Mouse (Mus musculus): ENCODE measurements around the gene Samd11.

Samd11 gene

DNA sequence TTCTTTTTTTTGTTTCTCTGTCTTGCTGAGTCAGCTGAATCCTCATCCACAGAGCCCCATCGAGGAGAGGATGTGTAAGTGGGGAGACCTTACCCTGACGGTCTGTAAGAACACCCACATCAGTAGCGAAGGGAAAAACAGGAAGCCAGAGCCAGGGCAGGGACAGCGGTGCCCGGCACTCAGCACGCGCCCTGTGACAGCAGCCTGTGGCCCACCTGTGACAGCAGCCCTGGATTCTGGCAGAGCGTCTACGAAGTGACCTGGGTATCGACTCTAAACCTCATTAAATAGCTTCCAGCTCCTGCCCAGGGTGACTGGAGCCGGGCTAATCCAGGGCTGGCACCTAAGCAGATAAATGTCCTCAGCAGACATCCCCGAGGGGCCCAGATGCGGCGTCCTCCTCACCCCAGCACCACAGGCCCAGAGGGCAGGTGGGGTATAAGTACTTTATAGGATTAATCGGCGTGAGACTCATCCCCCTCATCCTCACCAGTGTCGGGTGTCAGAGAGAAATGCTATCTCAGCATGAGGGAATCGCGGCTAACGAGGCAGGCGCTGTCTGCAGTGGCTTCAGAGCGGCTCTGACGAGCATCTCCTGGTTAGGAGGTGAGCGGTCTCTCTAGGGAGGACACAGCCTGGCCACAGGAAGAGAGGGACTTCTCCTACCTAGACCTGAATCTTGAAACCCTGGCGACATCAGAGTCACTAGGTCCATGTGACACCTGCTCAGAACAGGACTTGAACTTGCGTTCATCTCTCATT is at the start of gene Samd11:
TSS of gene Samd11 (minus strand) at position 580 of the 762 bp plus-strand sequence.
- no peak for DNase-seq

DNA sequence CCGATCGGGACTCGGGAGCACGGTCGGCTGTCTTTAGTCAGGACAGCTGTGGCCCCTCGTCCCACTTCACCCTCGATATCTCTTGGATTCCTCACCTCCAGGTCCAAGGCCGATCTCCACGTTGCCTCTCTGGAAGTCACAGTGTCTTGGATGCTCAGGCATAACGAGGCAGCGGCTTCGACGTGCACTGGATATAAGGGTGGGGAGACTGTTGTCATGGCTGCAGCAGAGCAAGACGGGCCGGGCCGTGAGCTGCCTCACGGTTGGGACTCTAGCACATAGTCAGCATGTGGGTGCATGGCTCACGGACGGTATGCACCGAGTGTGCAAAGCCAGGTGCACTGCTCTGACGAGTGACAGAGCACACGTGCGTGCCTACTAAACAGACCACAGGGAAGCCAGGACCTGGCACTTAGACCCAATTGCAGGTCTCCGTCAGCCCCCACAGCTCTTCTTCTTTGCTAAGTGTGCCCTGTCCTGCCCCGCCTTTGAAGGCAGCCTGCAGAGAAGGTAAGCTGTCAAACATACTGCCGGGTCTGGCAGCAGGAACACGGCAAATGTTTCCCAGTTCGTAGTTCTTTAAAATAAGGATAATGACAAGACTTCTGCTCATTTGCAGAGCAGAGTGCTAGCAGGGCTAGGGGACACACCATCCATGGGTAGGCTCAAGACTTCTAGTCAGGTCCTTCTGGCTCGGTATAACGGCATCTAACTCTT is 938 bp downstream of the Samd11 start:
- DNase-seq, result no peak

DNA sequence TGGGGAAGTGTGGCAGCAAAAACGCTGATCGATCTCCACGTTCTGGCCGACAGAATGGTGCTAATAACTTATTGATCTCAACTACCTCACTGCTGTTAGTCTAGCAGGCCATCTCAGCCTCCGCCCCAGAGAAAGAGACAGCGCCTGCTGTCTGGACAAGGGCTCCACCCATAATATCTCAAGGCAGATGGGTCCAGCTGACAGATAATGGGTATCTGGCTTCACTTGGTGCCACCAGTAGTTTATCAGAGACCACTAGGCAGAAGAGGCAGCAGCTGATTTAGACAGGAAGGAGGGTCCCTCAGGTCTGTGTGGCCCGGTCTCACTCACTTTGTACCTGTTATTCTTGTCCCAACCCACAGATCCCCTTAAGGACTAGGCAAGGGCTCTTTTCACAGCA is 2.4 kb downstream of the Samd11 start:
- DNase-seq, result no peak

DNA sequence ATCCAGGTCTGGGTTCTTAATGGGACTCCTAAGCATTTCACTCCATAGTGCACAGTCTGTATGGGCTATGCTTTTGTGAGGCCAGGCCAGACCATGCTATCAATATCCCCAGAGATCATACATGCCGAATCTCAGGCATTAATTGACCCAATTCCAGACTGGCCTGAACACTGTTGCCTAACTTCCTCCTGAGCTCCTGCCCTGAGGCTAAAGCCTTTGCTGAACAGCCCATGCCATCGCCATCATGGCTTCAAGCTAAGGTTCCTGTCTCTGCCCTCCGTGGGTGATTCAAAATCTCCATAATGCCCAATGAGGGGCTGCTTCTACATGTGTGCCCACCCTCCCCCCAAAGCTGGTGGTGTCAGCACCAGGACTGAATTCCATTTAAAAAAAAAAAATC is 2.8 kb downstream of the Samd11 start:
- DNase-seq, result no peak

GRCm38 (mm10) chr4:156252140-156252539 is 3.3 kb downstream of the Samd11 start:
- no peak for DNase-seq

- DNase-seq, result no peak
These were observed 4.4 kb downstream of the Samd11 start for GRCm38 (mm10) chr4:156251081-156251480.

- no peak for DNase-seq
These were observed 5.9 kb downstream of the Samd11 start for GRCm38 (mm10) chr4:156249567-156249966.

- no peak for DNase-seq
These were observed 18.6 kb downstream of the Samd11 start for GRCm38 (mm10) chr4:156236651-156237447.

DNA sequence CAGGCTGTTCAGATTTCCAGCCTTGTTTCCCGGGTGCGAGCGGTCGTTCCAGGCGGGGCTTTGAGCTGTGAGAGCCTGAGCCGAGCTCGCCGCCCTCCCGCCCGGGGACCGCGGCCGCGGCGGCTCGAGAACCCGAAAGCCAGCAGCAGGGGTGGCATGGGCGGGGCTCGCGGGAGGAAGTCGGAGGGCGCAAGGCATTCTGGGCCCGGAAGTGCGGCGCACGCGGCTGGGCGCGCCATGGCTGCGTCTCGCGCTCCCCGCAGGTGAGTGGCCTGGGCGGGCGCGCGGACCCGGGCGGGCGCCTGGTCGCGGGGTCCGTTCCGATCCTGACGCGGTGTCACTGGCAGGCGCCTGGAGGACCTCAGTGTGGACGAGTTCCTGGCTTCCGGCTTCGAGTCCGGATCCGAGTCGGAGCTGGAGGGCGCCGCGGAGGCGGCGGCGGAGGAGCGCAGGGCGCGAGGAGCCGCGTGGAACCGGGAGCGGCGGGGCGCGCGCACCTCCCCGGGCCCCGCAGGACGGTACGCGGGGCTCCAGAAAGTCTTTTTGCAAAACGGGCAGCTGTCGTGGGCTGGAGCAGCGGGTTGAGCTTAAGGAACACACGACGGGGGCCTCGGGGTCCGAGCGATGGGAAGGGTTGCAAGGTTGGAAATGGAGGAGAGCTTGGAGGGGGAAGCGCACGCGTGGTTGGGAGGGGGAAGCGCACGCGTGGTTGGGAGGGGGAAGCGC is 19.5 kb downstream of the Samd11 start, which contains the start of gene Noc2l:
TSS of gene Noc2l (plus strand) at position 203 of the 726 bp plus-strand sequence.
- DNase-seq, result peak; percentile 77 to 81

GRCm38 (mm10) chr4:156235360-156235770 is 20.1 kb downstream of the Samd11 start:
- no peak for DNase-seq

DNA sequence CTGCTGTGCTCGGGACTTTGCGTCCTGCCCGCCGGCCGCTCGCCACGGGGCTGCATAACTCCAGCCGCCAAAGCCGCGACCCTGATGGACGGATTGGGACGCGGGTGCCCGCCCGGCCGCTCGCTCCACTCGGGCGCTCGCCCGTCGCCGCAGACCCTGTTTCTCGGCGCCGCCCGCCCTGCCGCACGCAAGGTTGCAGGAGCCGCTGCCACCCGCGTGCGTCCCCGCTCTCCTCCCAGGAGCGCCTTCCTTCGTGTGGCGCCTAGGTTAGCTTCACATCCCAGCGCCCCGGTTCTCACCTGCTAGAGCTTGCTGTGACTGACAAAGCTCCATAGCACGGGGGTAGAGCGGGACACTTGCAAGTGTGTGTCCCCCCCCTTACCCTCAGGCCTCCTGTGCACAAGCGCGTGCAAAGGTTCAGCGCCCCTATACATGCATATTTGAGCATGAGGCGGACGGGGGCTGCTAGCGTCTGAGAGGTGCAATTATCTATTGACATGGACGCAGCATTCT is 20.7 kb downstream of the Samd11 start, which contains the start of gene Plekhn1:
TSS of gene Plekhn1 (minus strand) at position 157 of the 513 bp plus-strand sequence.
- peak; percentile 54 to 60 for DNase-seq

DNA sequence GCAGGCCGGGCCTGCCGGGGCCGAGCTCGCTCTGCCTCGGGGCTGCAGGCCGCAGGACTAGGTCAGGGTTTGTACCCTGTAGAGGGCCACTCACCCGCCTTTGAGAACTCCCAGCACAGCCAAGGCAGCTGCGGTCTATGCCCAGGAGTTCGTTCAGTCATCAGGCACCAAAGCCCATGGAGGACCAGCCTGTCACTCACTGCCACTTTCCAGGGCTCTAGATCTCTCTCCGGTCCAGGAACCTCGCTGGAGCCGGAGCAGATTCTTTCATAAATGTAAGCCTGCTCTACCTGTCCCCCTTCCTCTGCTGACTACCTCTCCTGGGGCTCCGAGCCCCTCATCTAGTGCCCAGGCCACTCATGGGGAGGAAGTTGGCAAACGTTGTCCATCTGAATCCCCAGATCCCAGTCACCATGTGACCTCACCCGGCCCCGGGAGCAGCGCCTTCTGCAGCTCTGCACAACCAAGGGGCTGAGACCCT is 21.4 kb downstream of the Samd11 start:
- peak in 1 of 2 experiments; percentile 20 for DNase-seq

DNA sequence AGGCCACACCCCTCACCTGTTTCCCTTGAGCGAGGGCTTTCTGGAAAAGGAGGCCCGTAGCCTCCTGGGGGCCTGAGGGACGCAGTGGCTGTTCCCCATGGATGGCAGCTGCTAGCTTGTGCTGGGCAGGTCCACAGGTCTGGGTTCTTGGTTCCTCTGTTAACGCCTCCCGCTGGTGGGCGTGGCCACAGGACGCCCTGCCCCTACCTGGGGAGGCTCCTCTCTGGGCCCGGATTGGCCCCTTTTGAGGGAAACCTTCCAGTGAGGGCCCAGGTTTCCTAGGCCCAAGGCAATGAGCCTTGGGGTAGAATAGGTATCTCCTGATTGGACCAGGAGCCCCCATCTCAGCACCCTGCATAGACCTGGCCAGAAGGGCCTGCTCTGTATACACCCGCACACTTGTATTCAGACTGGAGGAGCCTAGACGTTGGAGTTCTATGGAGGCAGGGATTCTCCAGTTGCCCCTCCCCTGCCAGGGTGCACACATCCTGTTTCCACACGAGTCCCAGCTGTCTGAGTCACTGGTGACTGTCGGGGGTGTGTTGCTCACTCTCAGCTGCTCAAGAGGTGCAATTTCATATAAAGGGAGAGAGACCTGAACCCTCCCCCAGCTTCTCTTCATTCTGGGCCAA is 26.9 kb downstream of the Samd11 start:
- no peak for DNase-seq

DNA sequence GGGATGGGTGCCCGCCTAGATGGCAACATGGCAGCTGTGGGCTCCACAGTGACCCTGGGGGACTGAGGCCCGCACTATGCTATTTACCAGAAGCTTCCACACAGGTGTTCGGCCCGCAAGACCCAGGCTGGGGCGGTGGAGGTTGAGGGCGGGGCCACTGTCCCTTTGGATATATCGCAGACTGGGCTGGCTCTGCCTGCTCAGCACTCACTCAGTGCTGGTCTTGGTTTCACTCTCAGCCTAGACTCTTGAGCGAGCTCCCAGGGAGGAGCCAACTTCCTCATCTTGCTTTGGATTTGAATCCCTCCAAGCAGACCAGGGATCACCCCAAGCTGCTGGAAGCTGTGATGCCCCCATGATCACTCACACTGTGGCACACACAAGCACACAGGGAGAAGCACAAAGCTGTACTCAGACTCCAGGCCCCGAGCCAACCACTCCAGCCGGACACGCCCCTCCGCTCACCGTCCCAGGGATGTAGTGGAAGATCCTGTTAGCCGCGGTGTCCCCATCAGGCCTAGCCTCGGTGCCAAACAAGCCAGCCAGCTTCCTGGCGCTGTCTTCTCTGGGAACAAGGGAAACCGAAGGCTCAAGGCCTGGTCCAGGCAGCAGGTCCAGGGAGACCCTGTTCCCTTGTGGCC is 27.6 kb downstream of the Samd11 start:
- no peak for DNase-seq

GRCm38 (mm10) chr4:156224276-156224675 is 31.2 kb downstream of the Samd11 start:
- no peak for DNase-seq

GRCm38 (mm10) chr4:156219936-156220335 is 35.5 kb downstream of the Samd11 start:
- no peak for DNase-seq

DNA sequence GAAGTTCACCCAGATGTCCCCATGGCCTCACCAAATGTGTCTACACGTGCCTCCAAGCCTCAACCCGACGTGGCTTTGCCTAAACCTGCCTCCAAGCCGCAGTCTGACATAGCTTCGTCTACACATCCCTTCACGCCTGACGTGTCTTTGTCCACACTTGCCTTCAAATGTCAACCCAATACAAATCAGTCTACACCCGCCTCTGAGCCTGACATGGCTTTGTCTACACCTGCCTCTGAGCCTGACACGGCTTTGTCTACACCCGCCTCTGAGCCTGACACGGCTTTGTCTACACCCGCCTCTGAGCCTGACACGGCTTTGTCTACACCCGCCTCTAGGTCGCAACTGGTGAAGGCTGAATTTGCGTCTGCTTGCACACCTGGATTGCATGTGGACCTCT is 37.6 kb downstream of the Samd11 start:
- no peak for DNase-seq

DNA sequence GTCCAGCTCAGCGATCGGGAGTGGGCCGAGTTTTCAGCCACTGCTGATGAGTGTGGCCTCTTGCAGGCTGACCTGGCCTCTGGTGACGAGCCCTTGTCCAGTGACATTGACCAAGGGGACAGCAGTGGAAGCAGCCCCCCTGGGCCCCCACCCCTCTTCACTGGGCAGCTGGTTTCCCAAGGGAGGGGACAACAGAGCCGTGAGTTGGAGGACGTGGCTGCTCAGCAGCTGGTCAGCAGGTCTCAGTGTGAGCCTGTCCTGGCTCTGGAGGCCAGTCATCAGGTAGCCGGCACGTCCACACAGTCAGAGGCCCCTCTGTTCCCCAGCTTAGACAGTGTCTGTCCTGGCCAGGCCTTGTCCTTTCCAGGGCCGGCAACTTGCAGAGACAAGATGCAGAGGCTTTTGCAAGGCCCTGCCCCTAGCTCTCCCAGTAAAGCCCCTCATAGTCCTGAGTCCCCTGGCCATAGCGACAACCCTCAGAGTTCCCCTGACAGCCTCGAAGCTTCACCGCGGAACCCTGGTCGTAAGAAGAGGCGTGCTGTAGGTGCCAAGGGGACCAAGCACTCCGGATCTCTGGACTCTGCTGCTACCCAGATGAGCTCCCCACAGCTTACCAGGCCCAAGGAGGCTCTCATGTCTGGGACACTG is 38.3 kb downstream of the Samd11 start:
- DNase-seq, result no peak

GRCm38 (mm10) chr4:156216196-156216595 is 39.3 kb downstream of the Samd11 start:
- DNase-seq, result no peak

DNA sequence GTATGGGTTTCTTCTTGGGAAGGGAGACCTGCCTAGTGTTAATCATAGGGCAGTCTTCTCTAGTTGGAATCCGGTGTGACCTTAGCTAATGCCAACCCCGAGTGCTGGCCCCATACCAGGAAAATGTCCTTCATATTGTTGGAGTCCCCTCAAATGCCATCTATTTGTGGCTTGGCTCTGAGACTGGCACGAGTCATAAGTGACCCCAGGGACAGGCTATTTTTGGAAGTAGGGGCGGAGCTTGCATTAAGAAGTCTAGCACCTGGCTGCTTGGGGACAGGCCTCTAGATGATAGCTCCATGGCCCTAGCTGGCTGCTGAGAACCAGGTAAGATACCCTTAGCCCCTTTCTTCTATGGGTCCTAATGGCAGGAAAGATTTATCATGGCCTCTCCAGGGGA is 39.8 kb downstream of the Samd11 start, which contains the start of gene Perm1:
TSS of gene Perm1 (plus strand) at position 220 of the 400 bp plus-strand sequence.
- no peak for DNase-seq

Measured in thymus, adult 18-20 months (tissue).